Mouse (Mus musculus): ENCODE data around the gene Abca4. TPM values are rescaled to one million over a fixed set of nuclear protein-coding genes. Genes with fewer than 3 reads are reported as not detected.
"Not testable (repeated sequence)": the region's sequence is repeated elsewhere in the genome, so short reads cannot be mapped to it uniquely, and the experiment has no call there.

Abca4 gene
- polyA plus RNA-seq, 1 experiment from 2014 or later: 2.0 TPM

GRCm38 (mm10) chr3:122209511-122209910 lies 165.3 kb downstream of the Abca4 start:
- no peak overlapping the region for H3K27ac ChIP-seq (replicated peaks; ENCODE audit: low read depth, low read length)
- H3K9me3 ChIP-seq (ENCODE audit: control insufficient read depth, low read length): no peaks in the 10 kb centered on the region
- no peak overlapping the region for H3K4me3 ChIP-seq (ENCODE audit: low read depth, low read length)
- DNase-seq (ENCODE audit: low spot score): no peak
- H3K4me1 ChIP-seq (ENCODE audit: control insufficient read depth, insufficient read depth, low read length): peaks cover 3% of the 10 kb centered on the region; the same call in 1 of the 2 replicates
- no peaks in the 10 kb centered on the region for H3K27me3 ChIP-seq (ENCODE audit: control insufficient read depth, insufficient read depth, low read length)
- no peak overlapping the region for H3K9ac ChIP-seq (ENCODE audit: low read length)
- ATAC-seq (ENCODE audit: insufficient number of reproducible peaks, low FRiP score, low TSS enrichment, low read depth): no peak
- WGBS: 91% methylated on average over 11 of the region's 11 CpGs
- no peak overlapping the region for H3K4me2 ChIP-seq (ENCODE audit: low read depth, severe bottlenecking)
- no peaks in the 10 kb centered on the region for H3K36me3 ChIP-seq (ENCODE audit: control insufficient read depth, insufficient read depth, low read length)

GRCm38 (mm10) chr3:122210434-122210833 lies 166.2 kb downstream of the Abca4 start:
- Histone ChIP-seq H3K4me2 (ENCODE audit: low read depth, severe bottlenecking) (no peak overlapping the region), H3K4me1 (ENCODE audit: control insufficient read depth, insufficient read depth, low read length) (peaks cover 3% of the 10 kb centered on the region; the same call in 1 of the 2 replicates), H3K9ac (ENCODE audit: low read length) (no peak overlapping the region), H3K9me3 (ENCODE audit: control insufficient read depth, low read length) (no peaks in the 10 kb centered on the region), H3K27me3 (ENCODE audit: control insufficient read depth, insufficient read depth, low read length) (no peaks in the 10 kb centered on the region), H3K36me3 (ENCODE audit: control insufficient read depth, insufficient read depth, low read length) (no peaks in the 10 kb centered on the region), H3K27ac (replicated peaks; ENCODE audit: low read depth, low read length) (no peak overlapping the region), H3K4me3 (ENCODE audit: low read depth, low read length) (no peak overlapping the region)
- 65% methylated on average over 5 of the region's 5 CpGs for WGBS
- ATAC-seq (ENCODE audit: insufficient number of reproducible peaks, low FRiP score, low TSS enrichment, low read depth): no peak
- DNase-seq (ENCODE audit: low spot score): no peak

- ATAC-seq (ENCODE audit: insufficient number of reproducible peaks, low FRiP score, low TSS enrichment, low read depth): no peak
- Histone ChIP-seq H3K4me1 (ENCODE audit: control insufficient read depth, insufficient read depth, low read length) (peaks cover 3% of the 10 kb centered on the region; the same call in 1 of the 2 replicates), H3K4me3 (ENCODE audit: low read depth, low read length) (no peak overlapping the region), H3K4me2 (ENCODE audit: low read depth, severe bottlenecking) (no peak overlapping the region), H3K36me3 (ENCODE audit: control insufficient read depth, insufficient read depth, low read length) (no peaks in the 10 kb centered on the region), H3K27me3 (ENCODE audit: control insufficient read depth, insufficient read depth, low read length) (no peaks in the 10 kb centered on the region), H3K9me3 (ENCODE audit: control insufficient read depth, low read length) (no peaks in the 10 kb centered on the region), H3K27ac (replicated peaks; ENCODE audit: low read depth, low read length) (no peak overlapping the region), H3K9ac (ENCODE audit: low read length) (no peak overlapping the region)
- no peak for DNase-seq (ENCODE audit: low spot score)
- WGBS: 89% methylated on average over 7 of the region's 7 CpGs
Measured at GRCm38 (mm10) chr3:122210846-122211245, 166.6 kb downstream of the Abca4 start.

GRCm38 (mm10) chr3:122211446-122212125 lies 167.3 kb downstream of the Abca4 start:
- DNase-seq (ENCODE audit: low spot score): no peak
- WGBS: 76% methylated on average over 13 of the region's 13 CpGs
- H3K36me3 ChIP-seq (ENCODE audit: control insufficient read depth, insufficient read depth, low read length): no peaks in the 10 kb centered on the region
- no peak overlapping the region for H3K9ac ChIP-seq (ENCODE audit: low read length)
- peaks cover 3% of the 10 kb centered on the region; the same call in 1 of the 2 replicates for H3K4me1 ChIP-seq (ENCODE audit: control insufficient read depth, insufficient read depth, low read length)
- H3K9me3 ChIP-seq (ENCODE audit: control insufficient read depth, low read length): no peaks in the 10 kb centered on the region
- no peak overlapping the region for H3K27ac ChIP-seq (replicated peaks; ENCODE audit: low read depth, low read length)
- H3K27me3 ChIP-seq (ENCODE audit: control insufficient read depth, insufficient read depth, low read length): no peaks in the 10 kb centered on the region
- ATAC-seq (ENCODE audit: insufficient number of reproducible peaks, low FRiP score, low TSS enrichment, low read depth): no peak
- no peak overlapping the region for H3K4me3 ChIP-seq (ENCODE audit: low read depth, low read length)
- no peak overlapping the region for H3K4me2 ChIP-seq (ENCODE audit: low read depth, severe bottlenecking)

- DNase-seq (ENCODE audit: low spot score): no peak
- no peak for ATAC-seq (ENCODE audit: insufficient number of reproducible peaks, low FRiP score, low TSS enrichment, low read depth)
- H3K27me3 ChIP-seq (ENCODE audit: control insufficient read depth, insufficient read depth, low read length): no peaks in the 10 kb centered on the region
- no peak overlapping the region for H3K27ac ChIP-seq (replicated peaks; ENCODE audit: low read depth, low read length)
- no peaks in the 10 kb centered on the region for H3K36me3 ChIP-seq (ENCODE audit: control insufficient read depth, insufficient read depth, low read length)
- no peak overlapping the region for H3K9ac ChIP-seq (ENCODE audit: low read length)
- WGBS: 89% methylated on average over 3 of the region's 3 CpGs
- no peak overlapping the region for H3K4me2 ChIP-seq (ENCODE audit: low read depth, severe bottlenecking)
- no peaks in the 10 kb centered on the region for H3K9me3 ChIP-seq (ENCODE audit: control insufficient read depth, low read length)
- no peak overlapping the region for H3K4me3 ChIP-seq (ENCODE audit: low read depth, low read length)
- H3K4me1 ChIP-seq (ENCODE audit: control insufficient read depth, insufficient read depth, low read length): no peaks in the 10 kb centered on the region
Measured at GRCm38 (mm10) chr3:122221240-122222036, 177.2 kb downstream of the Abca4 start.

- not testable (repeated sequence) for H3K27ac ChIP-seq (replicated peaks; ENCODE audit: low read depth, low read length); DNase-seq (ENCODE audit: low spot score); H3K9ac ChIP-seq (ENCODE audit: low read length); ATAC-seq (ENCODE audit: insufficient number of reproducible peaks, low FRiP score, low TSS enrichment, low read depth); H3K27me3 ChIP-seq (ENCODE audit: control insufficient read depth, insufficient read depth, low read length); H3K4me1 ChIP-seq (ENCODE audit: control insufficient read depth, insufficient read depth, low read length); H3K4me2 ChIP-seq (ENCODE audit: low read depth, severe bottlenecking); H3K9me3 ChIP-seq (ENCODE audit: control insufficient read depth, low read length); H3K4me3 ChIP-seq (ENCODE audit: low read depth, low read length); H3K36me3 ChIP-seq (ENCODE audit: control insufficient read depth, insufficient read depth, low read length)
- WGBS: 70% methylated on average over 6 of the region's 6 CpGs
Measured at GRCm38 (mm10) chr3:122226972-122227371, 182.7 kb downstream of the Abca4 start.

Other genes starting within 250 kb of the Abca4 start
- 47.1 and 48.0 TPM in 2 replicates for gene Abcd3, start 229.1 kb upstream of the Abca4 start, polyA plus RNA-seq (2014; fragmentation: Nextera tagmentation; extraction: Ambion mirVana)
- 42.0 and 43.7 TPM in 2 replicates for gene Arhgap29, start 91.9 kb upstream of the Abca4 start, polyA plus RNA-seq (2014; fragmentation: Nextera tagmentation; extraction: Ambion mirVana)
- gene Gclm, start 201.1 kb downstream of the Abca4 start, polyA plus RNA-seq (2014; fragmentation: Nextera tagmentation; extraction: Ambion mirVana): 45.0 and 45.1 TPM in 2 replicates
- gene Dnttip2, start 229.9 kb downstream of the Abca4 start, polyA plus RNA-seq (2014; fragmentation: Nextera tagmentation; extraction: Ambion mirVana): 102 and 107 TPM in 2 replicates
- 3.8 and 4.1 TPM in 2 replicates for gene Bcar3, start 249.7 kb downstream of the Abca4 start, polyA plus RNA-seq (2014; fragmentation: Nextera tagmentation; extraction: Ambion mirVana)